Mouse (Mus musculus): ENCODE measurements around the gene Sptlc2. TPM values are rescaled to one million over a fixed set of nuclear protein-coding genes. Genes with fewer than 3 reads are reported as not detected.
"Not testable (repeated sequence)": the region's sequence is repeated elsewhere in the genome, so short reads cannot be mapped to it uniquely, and the experiment has no call there.

Gene Sptlc2
- total RNA-seq, 2 experiments from 2014 or later: 33.7 to 57.3 TPM

DNA sequence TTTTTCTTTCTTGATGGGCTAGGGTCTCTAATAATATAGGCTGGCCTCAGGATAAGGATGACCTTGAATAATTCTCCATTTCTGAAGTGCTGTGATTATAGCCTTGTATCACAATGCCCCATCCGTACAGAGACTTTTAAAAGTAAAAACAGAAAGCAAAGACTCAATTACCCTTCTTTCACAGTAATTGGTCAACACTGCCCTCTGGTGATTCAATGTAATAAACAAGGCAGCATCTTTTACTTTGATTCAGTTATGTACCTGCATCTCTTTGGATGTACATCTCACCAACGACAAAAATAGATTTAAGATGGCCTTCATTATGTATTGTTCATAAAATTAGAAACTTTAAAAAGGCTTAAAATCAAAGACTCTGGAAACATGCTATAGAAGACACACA, 53.3 kb downstream of the Sptlc2 start:
- ATAC-seq (replicated peaks; ENCODE audit: low FRiP score, poor library complexity, severe bottlenecking): no peak

DNA sequence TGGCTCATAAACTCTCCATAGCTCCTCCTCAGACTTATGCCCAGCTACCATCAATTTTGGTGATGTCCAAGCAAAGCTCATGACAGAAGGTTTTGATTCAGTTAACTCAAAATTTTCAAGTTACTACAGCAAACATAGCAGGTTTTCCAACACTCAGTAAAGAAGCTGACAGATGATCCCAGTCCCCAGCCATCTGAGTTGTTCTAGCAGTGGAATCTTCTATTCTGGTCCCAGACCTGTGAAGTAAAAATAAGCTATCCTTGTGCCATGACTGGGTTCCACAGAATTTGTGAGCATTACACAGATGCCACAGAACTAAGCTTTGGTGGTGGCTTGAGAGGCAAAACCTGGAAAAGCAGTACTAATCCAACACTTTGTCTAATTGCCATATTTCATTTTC, 54.4 kb downstream of the Sptlc2 start:
- no peak for ATAC-seq (replicated peaks; ENCODE audit: low FRiP score, poor library complexity, severe bottlenecking)

DNA sequence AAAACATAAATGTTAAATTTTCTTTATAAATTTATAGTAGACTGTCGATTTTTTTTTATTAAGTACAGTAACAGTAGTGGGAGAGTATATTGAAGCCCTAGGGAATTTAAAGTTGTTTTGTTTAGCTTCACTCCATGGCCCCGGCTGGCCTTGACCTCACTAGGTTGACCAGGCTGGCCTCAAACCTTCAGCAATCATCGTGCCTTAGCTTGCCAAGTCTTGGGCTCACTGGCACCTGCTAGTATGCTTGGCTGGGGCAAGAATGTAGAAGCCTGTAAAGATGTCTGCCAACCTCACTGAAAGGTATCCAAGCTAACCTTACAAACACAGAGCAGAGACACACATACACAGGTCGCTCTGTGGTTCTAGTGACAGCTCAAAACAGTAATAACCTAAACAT, 55.6 kb downstream of the Sptlc2 start:
- no peak for ATAC-seq (replicated peaks; ENCODE audit: low FRiP score, poor library complexity, severe bottlenecking)

DNA sequence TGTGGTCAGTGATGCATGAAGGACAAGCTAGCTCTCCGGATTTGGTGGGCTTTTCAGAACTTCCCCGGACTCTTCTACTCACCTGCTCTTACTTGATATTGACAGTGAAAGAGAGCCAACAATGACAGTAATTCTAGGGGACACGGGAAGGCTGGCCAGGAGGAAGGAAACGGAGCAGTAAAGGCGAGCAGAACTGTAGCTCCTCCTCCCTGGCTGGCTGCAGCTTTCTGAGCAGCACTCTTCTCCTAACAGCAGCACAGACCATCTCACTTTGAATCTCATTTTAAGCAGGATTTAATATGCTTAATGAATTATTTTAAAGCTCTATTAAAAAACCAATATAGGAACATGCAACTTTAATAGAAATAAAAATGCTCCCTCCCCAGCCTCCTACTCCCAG, 56.2 kb downstream of the Sptlc2 start:
- no peak for ATAC-seq (replicated peaks; ENCODE audit: low FRiP score, poor library complexity, severe bottlenecking)

DNA sequence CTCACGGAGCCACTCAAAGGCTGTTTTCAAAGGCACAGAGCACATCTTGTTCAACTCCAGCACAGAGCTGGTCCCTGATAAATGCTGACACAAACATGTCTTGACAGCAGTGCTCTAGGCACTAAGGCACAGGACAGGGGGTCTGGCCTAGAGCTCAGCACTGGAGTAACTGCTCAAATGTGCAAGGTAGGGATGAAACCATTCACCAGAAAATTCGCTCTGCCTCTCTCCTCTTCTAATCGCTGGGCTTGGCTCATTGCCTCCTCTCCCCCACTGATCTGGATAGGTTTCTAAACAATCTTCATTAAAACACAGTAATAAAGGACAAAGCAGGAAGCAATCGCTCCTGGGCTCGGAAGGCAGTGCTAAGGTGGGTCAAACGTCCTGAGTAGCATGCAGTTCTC, 57.1 kb downstream of the Sptlc2 start:
- ATAC-seq (replicated peaks; ENCODE audit: low FRiP score, poor library complexity, severe bottlenecking): no peak

DNA sequence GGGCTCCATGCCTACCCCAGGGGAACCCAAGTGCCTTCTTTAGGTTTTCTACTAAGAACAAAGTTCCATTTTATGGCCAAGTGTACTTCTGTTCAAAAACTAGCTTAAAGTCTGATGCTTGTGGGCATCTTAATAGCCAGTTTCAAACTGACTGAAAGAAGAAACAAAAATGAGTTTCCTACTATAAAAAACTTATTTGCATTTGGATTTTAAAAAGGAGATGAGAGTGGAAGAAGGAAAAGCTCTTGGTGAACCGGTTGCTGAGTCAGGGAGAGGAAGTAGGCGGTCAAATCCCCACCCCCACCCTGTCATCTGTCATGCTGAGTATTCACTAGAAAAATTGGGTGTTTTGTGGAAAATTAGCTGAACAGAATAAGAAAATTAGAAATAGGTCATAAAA, 57.9 kb downstream of the Sptlc2 start:
- no peak for ATAC-seq (replicated peaks; ENCODE audit: low FRiP score, poor library complexity, severe bottlenecking)

DNA sequence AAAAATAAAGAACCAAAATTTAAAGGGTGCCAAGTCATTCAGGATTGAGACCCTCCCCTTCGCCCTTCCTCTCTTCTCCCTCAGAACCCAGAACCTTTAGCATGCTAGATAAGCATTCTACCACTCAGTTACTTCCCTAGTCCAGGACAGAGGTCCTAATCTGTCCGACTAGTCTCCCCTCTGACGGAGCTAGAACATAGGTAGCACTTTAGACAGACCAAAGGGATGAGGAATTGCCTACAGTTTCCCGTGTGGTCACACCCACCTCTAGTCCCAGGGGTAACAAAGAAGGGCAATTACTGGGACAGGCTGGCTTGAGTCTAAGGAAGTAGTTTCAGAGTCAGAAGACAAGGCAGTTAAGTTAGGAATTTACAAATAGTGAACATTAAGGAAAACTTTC, 60.1 kb downstream of the Sptlc2 start:
- no peak for ATAC-seq (replicated peaks; ENCODE audit: low FRiP score, poor library complexity, severe bottlenecking)

DNA sequence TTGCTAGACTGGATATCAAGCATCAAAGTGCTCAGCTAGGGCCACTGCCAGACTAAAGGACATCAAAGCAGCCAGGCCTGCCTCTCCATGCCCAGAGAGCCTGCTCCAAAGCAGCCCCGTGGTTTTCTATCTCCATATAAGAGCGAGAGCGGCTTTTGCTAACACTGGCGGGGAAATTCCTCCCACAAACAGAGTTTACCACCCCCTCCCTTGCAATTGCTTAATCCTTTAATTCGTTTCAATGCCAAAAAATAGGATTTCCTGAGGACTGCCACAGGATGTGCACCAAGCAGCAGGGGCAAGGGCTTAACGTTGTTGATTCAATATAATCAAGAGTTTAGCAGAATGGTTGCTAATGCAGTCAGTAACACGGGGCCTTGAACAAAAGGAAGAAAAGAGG, 60.5 kb downstream of the Sptlc2 start:
- no peak for ATAC-seq (replicated peaks; ENCODE audit: low FRiP score, poor library complexity, severe bottlenecking)

DNA sequence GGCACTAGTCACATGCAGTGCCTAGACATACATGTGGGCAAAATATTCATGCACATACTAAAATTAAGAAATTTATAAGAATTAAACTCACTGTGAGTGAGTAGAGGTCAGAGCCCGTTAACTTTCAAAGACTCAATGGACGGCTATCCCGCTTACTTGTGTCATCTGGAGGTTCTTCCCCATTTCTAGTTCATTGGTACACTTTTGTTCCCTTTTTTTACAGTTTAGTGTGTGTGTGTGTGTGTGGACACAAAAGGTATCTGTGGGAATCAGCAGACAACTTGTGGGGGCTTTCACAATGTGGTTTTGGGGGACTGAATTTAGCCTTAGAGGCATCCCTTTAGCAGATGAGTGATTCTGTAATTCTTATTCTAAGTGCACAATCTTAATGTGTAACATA, 62.7 kb downstream of the Sptlc2 start:
- no peak for ATAC-seq (replicated peaks; ENCODE audit: low FRiP score, poor library complexity, severe bottlenecking)

DNA sequence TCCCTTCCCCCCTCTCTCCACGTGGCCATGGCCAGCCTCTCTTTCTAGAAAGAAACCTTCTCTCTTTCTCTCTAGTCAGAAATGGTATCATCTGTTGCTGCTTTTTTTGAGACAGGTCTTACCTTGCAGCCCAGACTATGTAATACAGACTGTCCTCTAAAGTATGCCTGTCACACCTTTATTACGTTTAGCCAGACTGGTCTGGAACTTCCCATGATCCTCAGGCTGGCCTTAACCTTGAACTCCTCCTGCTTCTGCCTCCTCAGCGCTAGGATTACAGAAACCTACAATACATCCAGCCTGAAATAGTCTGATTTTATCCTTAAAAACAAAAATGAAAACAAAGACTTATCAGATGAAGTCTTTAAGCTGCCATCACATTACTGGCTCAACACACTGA, 68.9 kb downstream of the Sptlc2 start:
- no peak for ATAC-seq (replicated peaks; ENCODE audit: low FRiP score, poor library complexity, severe bottlenecking)

DNA sequence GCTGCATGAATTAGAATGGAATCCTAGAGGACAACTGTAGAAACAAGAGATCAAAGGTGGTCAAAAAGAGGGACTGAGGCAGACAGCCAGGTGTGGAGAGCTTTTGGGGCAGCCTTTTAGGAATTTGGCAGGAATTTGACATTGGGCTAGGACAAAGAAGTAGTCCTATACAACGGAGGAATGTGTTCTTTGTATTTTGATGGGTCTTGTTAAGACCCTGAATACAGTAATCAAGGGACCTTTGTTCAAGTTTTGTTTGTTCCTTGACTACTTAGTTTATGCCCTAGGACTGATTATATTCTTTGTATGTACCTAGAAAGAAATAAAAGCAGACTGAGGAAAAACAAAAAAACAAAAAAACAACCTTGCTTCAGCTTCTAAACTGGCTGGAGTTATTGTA, 70.2 kb downstream of the Sptlc2 start:
- ATAC-seq (replicated peaks; ENCODE audit: low FRiP score, poor library complexity, severe bottlenecking): no peak

DNA sequence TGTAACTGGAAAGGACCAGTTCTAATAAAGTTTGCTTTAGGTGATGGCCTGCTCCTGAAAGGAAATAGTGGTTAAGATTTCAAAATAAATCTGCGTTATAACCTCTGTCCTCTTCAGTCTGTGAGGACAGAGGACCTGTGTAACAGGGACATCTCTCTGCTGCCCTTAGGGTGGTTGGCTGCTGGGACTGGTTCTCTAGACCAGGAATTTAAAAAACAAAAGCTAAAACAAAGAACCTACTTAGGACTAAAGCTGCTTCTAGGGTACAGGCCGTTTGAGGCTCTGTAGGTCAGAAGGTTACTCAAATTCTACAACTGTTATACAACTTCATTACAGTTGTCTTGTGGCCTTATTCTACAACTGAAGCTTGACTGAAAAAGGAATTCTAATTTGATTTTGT, 75.1 kb downstream of the Sptlc2 start:
- no peak for ATAC-seq (replicated peaks; ENCODE audit: low FRiP score, poor library complexity, severe bottlenecking)

DNA sequence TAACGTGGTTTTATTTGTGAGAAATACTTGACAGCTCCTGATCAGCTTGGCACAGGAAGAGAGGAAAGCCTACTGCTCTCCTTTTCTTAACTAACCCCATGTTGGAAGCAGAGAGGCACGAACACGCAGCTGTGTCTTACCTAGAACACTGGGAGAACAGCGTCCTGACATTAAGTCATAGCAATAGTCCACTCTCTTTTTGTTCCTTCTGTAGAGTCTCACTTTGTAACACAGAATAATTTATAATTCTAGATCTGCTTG, 81.6 kb downstream of the Sptlc2 start:
- ATAC-seq (replicated peaks; ENCODE audit: low FRiP score, poor library complexity, severe bottlenecking): not testable (repeated sequence)

DNA sequence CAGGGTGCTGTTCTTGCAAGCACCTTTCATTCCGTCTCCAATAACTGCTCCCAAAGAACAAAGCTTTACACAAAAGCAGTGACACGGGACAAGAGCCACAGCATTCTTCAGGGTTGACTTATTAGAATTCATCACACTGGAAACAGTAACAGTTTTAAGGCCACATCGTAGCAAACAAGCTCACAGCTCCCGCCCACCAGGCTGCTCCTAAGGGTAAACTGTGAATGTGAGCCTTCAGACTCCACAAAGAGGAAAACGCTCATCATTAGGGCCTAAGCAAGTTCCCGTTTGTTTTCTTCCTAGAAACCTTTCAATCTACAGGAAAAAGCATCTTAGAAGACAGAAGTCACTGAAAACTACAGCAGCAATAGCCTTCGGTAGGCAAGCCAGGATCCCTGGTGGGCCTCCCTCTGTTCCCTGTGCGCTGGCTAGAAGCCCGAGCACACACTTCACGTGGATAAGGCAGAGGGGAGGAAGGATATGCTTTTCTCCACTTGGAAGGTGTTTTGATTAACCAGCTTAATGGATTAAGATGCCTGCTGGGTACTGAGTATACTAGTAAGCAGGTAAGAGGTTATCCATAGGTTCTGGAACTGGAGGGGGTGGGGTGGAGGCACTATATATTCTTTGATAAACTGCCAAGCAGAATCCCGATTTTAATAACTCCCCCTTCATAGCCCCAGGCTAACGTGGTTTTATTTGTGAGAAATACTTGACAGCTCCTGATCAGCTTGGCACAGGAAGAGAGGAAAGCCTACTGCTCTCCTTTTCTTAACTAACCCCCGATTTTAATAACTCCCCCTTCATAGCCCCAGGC, 82.2 kb downstream of the Sptlc2 start:
- ATAC-seq (replicated peaks; ENCODE audit: low FRiP score, poor library complexity, severe bottlenecking): no peak

DNA sequence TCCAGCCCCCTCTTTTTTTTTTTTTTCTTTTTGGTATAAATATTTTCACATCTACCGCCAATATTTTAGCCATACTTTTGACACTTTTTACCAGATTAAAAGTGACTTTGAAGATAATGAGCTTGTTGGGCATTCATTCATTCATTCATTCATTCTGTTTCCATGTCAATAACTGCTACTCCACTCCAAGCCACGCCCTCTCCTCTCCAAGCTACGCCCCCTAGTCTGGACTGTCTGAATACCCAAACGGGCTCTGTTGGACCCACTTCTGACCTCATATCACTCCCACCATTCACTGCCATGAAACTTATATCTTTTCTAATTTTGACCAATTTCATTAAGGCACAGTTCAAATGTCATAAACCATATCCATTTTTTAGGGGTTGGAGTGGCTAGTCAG, 87.0 kb downstream of the Sptlc2 start:
- no peak for ATAC-seq (replicated peaks; ENCODE audit: low FRiP score, poor library complexity, severe bottlenecking)

DNA sequence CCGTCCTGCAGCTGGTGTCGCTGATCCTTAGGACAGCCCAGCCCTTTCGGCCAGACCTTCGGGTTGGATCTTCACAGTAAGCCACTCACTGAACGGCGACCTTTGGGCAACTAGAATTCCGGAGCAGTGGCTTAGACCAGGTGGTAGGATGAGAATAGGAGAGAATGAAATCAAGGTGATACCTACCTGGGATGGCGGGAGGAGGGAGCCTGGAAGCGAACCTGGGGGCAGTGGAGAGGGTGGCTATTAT, 87.8 kb downstream of the Sptlc2 start:
- no peak for ATAC-seq (replicated peaks; ENCODE audit: low FRiP score, poor library complexity, severe bottlenecking)

DNA sequence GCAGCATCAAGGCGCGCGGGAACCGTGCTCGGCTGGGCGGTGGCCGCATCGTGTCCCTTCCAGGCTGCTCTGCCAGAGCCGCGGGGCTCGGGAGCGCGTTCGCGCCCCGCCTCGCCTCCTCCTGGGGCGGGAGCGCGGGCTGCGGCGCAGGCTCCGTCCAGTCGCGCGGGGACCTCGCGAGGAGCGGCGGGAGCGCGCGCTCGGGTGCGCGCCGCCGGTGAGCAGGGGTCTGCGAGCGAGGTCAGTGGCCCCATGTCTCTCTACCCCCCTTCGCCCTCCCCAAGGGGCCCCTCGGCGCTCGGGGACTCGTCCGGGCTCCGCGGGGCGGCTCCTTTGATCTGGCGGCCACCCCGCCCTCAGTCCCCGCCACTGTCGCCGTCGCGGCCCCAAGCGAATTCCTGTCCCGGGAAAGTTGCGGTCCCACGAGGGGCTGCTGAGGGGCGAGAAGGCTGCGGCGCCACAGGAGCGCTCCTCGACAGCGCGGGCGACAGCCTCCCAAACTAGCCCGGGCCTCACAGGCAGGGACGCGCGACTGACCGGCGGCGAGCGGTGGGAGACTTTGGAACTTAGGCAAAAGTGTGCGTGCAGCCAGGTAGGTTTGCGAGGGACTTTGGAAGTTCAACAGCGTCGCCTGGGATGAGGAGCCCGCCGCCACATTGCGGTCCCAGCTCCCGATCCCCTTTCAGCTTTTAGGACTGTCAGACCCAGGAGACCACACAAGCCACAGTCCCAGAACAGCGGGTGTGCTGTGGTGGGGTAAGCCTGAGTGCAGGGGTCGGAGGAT, 88.3 kb downstream of the Sptlc2 start, which contains the start of gene Ism2:
Gene Ism2, minus strand, starts transcription at position 49 of the 784 bp plus-strand sequence.
- no peak for ATAC-seq (replicated peaks; ENCODE audit: low FRiP score, poor library complexity, severe bottlenecking)

DNA sequence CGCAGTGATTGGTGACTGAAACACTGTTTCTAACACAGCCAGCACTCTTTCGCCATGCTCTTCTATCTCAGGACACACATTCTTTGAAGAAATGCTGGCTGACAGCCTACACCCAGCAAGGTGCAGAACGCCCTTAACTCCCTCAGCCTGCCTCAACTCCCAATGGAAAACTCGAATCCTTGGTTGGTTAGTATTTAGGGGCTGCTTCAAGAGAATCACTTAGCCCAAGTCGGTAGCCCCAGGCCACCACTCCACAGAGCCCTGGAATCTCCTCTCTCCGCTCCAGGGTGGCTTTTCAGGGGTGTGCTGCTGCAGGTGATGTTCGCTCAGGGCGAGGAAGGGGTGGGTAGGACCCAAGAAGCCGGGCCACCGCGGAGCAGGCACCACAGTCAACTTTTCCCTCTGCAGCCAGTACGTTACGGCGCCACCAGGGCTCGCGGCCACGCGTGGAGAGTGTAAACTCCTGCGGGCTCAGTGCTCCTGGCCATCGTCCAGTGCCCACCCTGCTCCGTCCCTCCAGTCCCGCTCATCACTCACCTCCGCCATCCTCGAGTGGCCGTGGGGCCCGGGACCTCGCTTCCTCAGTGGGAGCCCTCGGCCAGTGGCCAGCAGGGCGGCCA, 89.0 kb downstream of the Sptlc2 start:
- ATAC-seq (replicated peaks; ENCODE audit: low FRiP score, poor library complexity, severe bottlenecking): no peak

DNA sequence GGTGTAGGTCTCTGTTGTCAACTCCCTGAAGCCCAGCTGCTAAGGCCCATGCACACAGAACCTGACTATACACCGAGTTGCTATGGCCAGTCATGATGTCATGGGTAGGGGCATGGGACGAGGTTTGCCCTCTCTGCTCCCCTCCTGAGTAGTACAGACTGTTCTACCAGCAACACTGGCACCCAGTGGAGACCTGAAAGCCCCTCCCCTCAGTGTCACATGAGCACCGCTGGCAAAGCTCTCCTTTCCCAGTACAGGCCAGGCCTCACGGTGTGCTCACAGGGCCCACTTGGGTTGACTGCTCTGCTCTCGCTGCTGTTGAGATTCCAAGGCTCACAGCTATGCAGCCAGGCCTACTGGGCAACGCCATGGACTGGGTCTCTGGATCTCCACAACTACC, 94.2 kb downstream of the Sptlc2 start:
- ATAC-seq (replicated peaks; ENCODE audit: low FRiP score, poor library complexity, severe bottlenecking): no peak

DNA sequence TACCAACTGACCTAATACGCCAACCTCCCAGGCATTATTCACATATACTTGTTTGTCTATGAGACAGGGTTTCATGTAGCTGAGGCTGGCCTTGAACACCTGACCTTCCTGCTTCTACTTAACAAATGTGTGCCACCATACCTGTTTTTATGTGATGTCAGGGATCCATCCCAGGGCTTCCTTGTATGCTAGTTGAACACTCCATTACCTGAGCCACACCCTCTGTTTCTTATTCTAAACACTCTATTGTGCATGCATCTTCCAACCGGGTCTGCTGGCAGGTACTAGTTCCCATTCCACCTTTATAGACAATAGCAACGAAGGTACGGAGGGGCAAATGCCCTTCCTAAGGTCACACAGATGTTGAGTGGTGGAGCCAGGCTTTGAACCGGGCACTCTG, 99.1 kb downstream of the Sptlc2 start:
- no peak for ATAC-seq (replicated peaks; ENCODE audit: low FRiP score, poor library complexity, severe bottlenecking)

DNA sequence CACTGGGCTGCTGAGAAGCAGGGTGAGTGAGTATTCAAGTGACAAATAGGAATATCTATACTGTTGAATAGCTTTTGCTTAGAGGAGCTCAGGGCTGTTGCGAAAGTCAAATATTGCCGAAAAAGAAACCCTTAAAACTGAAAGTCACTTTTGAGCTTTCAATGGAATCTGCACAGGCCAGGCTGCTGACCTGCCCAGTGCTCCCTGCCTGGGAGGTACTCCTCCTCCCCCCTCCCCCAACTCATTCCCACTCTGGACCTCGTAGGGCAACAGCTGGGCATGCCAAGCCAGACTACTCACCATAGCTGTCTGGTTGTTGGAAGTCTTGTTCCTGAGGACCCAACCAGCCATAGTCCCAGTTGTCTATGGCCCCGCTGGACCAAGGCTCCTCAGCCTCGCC, 103.4 kb downstream of the Sptlc2 start:
- ATAC-seq (replicated peaks; ENCODE audit: low FRiP score, poor library complexity, severe bottlenecking): no peak
